Mouse (Mus musculus) adrenal gland, adult (tissue): ENCODE measurements around the gene Tm9sf4.

Experiments
- DNase-seq, 2 experiments: peaks; one replicate each; pipeline ENCODE4 v3.0.0; 2022 to 2023; ENCODE audit warnings: low spot score in 1 of 2; ENCODE audit not compliant: inconsistent age in 2 of 2

Gene Tm9sf4

GRCm38 (mm10) chr2:153214771-153215259, 53.7 kb downstream of the Tm9sf4 start:
- no peak for DNase-seq

- no peak for DNase-seq
Observed at GRCm38 (mm10) chr2:153215421-153215820, 54.3 kb downstream of the Tm9sf4 start.

GRCm38 (mm10) chr2:153217826-153218340, 56.8 kb downstream of the Tm9sf4 start:
- DNase-seq, result no peak

GRCm38 (mm10) chr2:153218516-153218915, 57.4 kb downstream of the Tm9sf4 start:
- DNase-seq, result no peak

DNA sequence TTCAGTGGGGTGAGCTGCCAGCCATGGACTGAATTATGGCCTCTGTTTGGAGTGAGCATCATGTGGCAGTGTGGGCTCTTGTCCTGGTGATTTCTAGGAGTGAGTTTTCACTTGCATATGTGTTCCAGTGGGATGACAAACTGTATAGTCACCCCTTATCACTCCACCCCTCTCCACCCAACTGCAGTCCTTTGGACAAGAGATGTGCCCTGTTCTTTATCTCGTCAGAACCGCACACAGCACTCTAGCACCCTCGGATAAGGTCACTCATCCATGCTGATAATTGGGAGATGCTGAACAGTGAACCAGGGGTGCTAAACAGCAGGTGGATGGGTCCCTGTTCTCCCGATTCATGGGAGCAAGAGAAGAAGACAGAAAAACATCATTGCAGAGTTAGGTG, 60.5 kb downstream of the Tm9sf4 start:
- DNase-seq, result no peak

DNA sequence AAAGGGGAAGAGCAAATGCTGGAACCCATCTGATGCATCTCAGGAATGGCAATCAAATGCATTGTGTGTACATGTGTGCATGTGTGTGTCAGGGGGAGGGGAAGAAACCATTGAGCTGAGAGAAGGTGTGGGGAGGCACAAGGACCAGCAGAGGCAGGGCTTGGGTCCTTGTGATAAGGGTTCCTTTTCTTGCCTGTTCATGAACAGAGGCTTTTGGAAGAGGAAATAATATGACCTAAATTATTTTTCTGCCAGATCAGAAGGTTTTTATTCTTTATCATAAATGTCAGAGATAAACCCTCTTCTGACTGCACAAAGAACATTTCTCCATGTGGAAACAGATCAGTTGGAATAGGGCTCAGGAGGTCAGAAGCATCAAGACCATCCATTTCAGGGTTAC, 61.0 kb downstream of the Tm9sf4 start:
- no peak for DNase-seq

DNA sequence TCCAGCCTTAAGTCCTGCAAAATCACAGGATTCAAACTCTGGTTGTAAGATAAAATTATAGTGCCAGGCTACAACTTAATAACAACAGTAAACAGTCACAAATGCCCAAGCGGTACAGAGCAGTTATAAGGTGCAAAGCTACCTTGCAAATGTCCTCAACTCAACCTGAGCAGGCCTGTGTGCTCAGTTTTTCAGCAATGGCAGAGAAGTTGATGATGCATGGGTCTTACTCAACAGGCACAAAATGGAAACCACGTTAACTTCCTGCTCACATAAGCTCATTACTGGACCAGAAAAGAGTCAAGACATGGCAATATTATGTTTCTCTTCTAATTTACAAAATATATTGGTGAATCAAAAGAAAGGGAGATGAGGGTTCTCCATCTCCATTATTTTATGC, 61.5 kb downstream of the Tm9sf4 start:
- no peak for DNase-seq

DNA sequence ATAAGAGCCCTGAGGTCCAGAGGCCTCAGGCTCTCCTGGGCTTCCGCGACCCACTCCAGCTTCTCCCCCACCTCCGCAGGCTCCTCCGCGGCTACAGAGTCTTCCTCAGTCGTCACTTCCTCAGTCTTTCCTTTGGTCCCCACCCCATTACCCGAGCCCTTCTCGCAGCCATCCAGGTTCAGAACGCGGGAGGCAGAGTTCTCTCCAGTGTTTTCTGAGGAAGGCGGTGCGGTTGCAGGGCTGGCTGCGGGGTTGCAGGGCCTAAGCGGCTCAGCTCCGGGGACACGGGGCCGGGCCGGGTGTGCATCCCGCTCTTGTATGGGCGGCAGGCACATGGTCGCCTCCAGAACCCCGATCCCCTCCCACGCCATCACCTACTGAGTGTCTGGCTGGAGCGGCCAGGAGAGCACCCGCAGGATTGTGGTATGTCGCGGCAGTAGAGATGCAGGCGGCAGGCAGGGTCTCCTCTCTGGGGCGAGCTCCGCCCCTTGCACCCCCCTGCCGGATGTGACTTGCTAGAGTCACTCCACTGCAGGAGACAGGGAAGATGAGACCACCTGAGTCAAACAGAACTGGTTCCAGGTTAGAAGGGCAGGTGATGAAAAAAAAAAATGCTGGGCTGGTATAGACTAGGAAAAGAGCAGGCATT, 64.0 kb downstream of the Tm9sf4 start, which contains the start of gene Tspyl3:
Gene Tspyl3 (minus strand): TSS at position 496 of the 649 bp plus-strand sequence.
- peak; percentile 32 to 72 for DNase-seq

DNA sequence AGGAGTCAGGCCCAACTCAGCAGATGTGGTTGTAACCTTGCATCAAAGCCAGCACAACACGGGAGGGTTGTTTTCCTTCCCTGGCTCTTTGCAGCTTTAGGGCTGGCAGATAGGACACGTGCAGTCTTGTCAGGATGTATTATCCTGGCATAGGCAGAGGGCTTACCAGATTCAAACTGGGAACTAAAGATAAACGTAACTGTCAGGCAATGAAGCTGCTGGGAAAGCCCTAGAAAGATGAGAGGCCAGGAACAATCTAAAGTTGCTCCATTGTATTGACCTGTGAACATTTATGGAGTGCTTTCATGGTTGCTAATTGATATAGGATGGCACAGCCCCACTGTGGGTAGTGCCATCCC, 64.5 kb downstream of the Tm9sf4 start:
- no peak for DNase-seq

GRCm38 (mm10) chr2:153227959-153228358, 66.9 kb downstream of the Tm9sf4 start:
- DNase-seq, result no peak

DNA sequence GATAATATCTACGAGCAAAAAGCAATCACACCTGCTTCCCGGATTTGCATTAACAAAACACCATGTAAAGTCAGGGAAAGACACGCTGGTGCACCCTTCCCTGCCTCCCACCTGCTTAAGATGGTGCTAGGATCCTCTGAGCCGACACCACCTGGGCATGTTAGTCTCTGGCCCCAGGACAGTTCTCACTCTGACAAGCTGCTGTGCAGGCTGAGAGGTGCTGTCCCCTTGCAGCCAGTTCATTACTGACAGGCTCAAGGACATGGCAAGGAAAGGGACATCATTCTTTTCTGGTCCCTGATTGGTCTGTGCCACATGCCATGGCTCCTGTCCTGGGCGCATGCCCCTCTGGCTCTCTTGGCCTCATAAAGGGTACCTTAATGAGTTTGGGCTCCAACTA, 67.4 kb downstream of the Tm9sf4 start:
- no peak for DNase-seq

- no peak for DNase-seq
Observed at GRCm38 (mm10) chr2:153237193-153237592, 76.1 kb downstream of the Tm9sf4 start.

- DNase-seq, result no peak
Observed at GRCm38 (mm10) chr2:153237891-153238290, 76.8 kb downstream of the Tm9sf4 start.

- DNase-seq, result peak; percentile 56 to 79
Observed at GRCm38 (mm10) chr2:153238406-153238805, 77.3 kb downstream of the Tm9sf4 start.

GRCm38 (mm10) chr2:153239021-153239859, 78.1 kb downstream of the Tm9sf4 start:
- DNase-seq, result peak in 1 of 2 experiments; percentile 46

GRCm38 (mm10) chr2:153239860-153240480, 78.9 kb downstream of the Tm9sf4 start:
- DNase-seq, result peak; percentile 42 to 81

DNA sequence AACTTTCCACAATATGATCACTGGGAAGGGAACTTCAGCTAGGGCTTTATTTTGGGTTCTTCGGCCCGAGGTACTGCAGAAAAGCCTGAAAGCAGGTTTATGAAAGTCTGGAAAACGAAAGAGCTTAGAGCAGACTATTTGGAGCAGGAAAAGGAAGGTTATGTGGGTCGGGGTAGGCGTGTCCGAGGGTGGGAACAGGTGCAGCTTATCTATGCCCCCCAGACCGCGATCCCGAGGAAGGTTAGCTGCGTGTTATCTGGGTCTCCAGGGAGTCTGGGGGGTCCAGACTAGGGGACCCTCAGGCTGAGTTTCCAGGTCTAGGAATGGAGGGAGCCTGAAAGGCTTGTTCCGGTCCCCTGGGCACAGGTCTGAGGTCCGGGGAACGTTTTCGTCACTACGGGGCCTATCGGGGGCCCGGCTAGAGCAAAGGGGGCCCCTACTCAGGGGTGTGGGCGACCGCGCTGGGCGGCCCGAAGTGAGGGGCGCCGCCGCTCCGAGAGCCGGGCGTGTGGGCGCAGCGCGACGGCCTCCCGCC, 79.7 kb downstream of the Tm9sf4 start:
- DNase-seq, result peak; percentile 48 to 79

DNA sequence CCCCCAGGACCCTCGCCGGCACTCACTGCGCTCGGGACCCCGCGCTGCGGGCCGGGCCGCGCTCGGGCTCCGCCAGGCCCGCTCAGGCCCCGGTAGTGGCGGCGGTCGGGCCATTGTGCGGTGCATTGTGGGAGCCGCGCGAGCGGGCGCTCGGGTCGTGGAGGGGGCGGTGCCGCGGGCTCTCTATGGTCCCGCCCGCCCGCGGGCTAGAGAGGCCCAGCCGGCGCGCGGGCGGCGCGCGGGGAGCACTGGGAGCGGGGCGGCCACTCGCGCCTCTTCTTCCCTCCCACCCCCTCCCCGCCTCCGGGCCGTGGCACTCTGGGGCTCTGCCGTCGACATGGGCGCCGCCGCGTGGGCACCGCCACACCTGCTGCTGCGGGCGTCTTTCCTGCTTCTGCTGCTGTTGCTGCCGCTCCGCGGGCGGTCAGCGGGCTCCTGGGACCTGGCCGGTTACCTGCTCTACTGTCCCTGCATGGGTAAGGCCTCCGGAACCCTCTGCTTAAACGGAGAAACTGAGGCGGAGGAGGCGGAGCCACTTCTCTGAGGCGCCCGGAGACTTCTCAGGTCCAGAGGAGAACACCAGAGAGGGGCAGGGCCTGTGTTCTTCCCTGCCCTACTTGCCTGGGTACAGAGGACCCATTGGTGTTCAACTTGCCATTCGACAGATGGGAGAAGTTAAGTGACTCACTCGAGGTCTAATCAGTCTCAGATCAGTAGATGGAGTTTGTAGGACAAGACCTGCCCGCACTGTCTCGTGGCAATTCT, 80.3 kb downstream of the Tm9sf4 start, which contains the start of the genes Plagl2 and Pofut1:
Gene Plagl2 (minus strand): TSS at position 177 of the 765 bp plus-strand sequence.
Gene Pofut1 (plus strand): TSS at position 284 of the 765 bp plus-strand sequence.
- DNase-seq, result peak; percentile 94 to 96

DNA sequence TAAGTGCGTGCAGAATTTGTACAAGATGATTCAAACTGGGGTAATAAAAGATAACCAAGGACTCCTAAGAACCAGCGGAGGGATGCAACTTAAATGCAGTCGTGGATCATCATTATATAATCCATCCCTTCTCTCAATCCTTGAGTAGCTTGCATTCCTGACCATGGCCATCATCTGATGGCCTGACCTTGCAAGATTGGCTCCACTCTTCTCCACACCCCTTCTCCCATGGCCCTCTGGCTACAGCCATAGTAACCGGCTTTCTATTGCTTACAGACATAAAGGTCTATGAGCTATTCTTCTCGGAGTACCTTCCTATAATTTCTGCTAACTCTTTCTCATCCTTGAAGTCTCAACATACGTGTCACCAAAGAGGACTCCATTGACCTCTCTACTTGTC, 81.1 kb downstream of the Tm9sf4 start:
- DNase-seq, result peak; percentile 63 to 79

GRCm38 (mm10) chr2:153249751-153250150, 88.6 kb downstream of the Tm9sf4 start:
- DNase-seq, result no peak
